Mouse (Mus musculus): ENCODE results near the gene Gm11213. TPM values are rescaled to one million over a fixed set of nuclear protein-coding genes. Genes with fewer than 3 reads are reported as not detected.

Gm11213 gene
- total RNA-seq, 2 experiments from 2014 or later, result not detected

DNA sequence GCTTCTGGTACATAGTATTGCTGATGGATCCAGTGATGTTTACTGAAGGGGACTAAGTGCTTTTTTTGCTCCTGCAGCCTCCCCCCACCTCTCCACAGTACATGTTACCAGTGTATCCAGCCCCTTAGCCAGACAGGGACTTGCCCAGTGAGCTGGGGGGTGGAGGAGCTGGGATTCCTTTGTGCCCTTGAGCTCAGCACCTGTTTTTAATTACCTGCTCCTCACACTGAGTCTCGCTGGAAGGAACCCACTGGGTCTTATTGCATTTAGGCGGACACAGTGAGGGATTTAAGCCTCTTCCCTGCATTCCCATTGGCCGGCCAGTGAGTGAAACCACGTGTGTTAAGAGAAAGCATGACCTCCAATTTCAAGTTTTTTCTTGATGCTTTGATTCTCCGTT is 22.5 kb downstream of the Gm11213 start:
- intact Hi-C loops (cut with DNase I), result no loop called here
- DNase-seq, result no peak

DNA sequence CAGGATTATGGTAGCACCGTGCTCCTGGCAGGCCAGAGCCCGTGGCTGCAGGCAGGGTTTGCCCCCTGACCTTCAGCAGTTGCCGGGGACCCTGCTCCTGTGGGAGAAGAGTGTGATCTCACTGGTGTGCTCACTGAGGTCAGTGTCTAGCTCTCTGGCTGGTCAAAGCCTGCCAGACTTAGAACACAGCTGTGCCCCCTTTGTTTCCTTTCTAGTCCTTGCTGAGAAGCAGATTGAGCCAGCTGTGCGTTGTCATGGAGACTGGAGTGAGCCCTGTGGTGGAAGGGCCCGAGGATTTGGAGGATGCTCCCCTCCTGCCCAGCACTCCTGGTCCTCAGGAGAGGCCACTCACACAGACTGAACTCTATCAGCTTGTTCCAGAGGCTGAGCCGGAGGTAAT is 25.0 kb downstream of the Gm11213 start:
- intact Hi-C loops (cut with DNase I), result no loop called here
- no peak for DNase-seq

DNA sequence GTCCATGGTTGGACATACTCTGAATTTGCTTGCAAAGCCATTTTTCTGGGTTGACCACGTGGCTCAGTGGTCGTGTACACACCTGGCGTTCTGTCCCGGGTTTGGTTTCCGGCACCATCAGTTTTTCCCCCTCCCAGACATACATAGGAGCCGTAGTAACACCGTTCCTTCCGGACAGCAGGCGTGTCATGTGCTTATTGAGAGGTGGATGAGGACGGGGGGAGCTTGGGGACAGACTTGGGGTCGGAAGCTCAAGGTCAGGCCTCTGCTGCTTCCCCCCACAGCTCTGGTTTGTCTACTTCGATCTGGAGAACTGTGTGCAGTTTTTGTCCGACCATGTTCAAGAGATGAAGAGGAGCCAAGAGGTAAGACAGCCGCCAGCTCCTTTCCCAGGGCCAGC is 25.4 kb downstream of the Gm11213 start:
- intact Hi-C loops (cut with DNase I), result no loop called here

DNA sequence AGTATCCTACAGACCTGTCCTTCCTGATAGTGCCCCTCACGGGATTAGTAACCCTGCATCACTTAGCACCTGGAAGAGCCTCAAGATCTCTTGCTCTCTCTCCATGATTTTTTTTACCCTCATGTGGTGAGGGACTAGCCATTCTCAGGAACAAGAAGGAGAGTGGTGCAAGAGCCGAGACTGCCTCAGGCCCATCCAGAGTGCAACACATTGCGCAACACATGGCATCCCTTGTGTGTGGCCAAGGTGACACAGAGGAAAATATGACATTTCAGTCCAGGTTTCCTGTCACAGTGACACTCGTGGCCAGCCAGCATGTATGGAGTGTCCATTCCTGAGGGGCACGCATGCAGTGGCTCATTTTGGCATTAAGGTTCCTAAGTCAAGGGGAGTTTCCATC is 32.4 kb downstream of the Gm11213 start:
- no peak for DNase-seq
- intact Hi-C loops (cut with DNase I), result no loop called here

More for the DNA sequence above, 25.4 kb downstream of the Gm11213 start:
- DNase-seq, result no peak

DNA sequence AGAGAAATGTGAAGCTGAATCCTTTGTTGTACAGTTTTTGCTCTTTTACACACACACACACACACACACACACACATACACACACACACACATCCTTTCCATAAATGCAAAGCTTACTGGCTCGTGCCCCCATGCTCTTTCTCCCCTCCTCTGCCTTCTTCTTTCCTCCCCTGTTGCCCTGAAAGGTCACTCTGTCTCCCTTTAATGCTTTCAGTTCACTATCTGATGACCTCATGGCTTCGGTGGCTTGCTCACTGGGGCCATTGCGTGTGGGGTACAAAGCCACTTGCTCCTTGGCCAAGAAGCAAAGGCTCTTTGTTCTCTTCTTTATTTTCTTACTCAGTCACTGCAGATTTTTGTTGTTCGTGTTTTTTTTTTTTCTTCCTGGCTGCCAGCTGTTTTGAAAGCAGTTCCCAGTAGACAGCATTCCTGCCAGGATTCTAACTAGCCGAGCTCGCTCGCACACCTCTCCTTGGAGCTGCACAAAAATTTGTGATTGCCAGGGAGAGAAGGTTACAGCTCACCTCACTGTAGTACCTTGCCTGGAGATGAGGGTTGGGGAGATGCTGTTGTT is 34.8 kb downstream of the Gm11213 start:
- intact Hi-C loops (cut with DNase I), result no loop called here
- no peak for DNase-seq

DNA sequence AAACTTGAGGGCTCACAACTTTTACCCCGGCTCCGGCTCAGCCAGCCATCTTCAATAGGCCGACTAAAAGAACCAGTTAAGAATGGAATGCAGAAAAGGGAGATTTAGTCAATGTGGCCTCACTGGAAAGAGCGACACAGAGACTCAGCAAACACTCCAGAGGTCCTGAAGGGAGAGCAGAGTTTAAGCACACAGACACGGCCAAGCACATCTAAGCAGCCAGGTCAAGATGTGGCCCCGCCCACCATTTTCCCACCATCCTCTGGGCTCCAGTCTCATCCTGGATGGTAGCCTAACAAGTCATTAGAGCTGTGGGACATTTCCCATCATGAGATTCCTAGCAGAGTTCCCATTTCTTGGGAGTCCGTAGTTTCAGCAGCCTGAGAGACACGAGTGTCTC is 35.7 kb downstream of the Gm11213 start:
- intact Hi-C loops (cut with DNase I), result no loop called here
- DNase-seq, result no peak

DNA sequence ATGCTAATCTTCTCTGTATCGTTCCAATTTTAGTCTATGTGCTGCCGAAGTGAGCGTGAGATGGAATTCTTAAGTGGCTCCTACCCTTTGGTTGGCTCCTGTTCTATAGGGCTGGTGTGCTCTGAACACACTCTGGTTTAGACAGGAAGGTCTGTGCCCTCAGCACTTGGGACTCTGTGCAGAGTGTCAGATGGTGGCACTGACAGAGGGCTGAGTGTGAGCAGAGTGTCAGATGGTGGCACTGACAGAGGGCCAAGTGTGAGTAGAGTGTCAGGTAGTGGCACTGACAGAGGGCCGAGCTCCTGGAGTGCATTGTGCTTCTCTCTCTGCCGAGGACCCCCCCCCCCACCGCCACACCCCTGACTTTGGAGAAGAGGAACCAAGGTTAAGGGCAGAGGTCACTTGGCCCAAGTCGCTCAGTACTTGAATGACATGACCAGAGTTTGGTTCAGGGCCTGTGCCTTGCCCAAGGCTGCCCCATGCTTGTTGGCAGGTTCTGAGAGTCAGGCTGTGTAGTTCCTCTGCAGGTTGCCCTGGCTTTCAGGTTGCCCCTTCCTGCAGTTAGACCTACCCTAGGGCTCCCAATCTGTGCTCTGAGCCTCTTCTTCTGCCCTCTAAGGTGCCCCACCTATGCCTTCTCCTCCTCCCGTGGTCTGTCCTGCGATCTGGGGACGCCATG is 37.2 kb downstream of the Gm11213 start:
- DNase-seq, result no peak
- intact Hi-C loops (cut with DNase I), result no loop called here

DNA sequence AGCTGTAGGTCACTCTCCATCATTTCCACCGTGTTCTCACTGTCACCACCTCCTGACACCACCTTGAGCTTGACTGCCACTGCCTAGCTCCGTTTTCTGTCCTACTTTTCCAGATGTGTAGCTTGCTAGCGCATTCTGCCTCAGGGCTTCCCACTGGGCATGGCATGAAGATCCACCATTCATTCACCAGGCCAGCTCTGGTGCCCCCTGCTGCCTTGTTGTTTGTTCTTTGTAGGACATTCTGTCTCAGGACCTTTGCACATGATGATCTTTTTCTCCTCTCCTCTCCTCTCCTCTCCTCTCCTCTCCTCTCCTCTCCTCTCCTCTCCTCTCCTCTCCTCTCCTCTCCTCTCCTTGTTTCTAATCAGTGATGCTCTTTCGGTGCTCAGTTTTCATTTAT is 42.3 kb downstream of the Gm11213 start:
- intact Hi-C loops (cut with DNase I), result no loop called here
- no peak for DNase-seq

DNA sequence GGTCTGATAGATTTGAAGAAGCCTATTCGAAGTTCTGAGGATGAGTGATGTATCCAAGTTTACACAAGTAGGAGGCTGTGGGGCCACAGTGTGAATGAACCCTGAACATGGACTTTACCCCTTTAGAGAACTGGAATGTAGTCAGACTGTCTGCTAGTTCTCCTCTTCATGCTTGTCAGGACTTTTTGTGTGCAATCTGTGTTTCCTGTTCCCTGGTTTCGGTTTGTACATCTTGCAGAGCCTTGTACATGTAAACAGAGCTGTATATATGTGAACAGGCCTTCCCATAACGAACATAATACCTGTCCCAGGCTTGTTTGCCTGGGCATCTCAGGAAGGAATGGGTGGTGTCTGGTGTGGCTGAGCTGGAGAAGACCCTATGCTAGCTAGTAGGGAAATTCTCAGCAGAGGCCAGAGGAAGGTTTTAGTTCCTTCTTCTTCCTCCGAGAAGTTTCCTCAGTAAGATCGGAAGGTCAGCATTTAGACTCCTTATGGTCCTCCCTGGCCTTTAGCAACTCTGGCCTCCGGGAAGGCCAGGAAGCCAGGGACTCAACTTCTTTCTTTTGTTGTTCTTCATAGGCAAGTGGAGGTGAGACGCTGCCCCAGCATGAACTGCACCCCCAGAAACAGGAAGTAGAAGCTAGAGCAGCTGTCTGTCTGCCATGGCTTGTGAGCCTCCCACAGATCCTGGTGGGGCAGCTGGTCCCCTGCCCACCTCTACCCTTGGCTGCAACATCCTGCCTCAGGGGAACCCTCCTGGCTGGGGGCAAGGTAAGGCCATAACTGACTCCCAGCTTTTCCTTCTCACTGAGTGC is 43.0 kb downstream of the Gm11213 start:
- intact Hi-C loops (cut with DNase I), result no loop called here
- no peak for DNase-seq

DNA sequence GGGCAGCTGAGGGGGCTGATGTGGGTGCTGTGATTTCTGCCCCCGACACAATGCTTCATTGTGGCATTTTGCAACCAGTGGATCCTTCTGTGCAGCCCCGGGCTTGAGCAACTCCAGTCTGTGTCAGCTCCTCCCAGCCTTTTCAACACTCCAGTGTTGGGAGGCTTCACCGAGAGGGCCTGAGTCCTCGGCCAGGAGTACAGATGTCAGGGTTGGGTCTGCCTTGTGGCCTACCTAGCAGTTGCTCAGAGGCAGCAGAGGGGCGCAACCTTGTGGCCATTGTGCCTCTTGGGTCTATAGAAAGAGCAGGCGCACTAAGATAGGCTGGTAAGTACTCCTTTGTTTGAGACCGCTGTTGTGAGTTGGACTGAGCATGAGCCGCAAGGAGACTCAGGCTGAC is 45.0 kb downstream of the Gm11213 start:
- intact Hi-C loops (cut with DNase I), result no loop called here
- DNase-seq, result peak; percentile 27 to 31

DNA sequence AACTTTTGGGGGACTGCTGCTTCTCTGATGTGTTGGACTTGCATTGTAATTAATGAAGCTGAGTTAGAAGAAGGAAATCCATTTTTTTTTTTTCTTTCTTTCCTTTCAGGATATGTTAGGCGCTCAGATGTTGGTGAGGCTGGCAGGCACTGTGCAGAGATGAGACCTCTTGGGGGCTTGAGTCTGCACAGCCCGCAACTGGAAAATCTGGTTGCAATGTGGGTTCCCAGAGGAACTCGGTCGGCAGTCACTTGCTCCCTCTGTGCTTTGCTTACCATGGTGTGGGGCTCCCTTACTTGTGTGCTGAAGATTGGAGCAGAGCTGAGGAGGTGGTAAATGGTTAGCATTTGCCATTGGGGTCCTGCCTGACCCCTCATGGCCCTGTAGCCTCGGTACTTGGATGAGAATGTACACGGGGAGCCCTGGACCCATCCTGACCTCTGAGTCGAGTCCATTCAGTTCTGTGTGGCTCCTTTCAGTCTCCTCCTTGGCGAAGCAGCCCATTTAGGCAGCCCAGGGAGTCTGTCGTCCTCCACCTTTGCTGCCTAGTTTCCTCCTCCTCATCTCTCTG is 45.8 kb downstream of the Gm11213 start:
- intact Hi-C loops (cut with DNase I), result no loop called here
- DNase-seq, result no peak

DNA sequence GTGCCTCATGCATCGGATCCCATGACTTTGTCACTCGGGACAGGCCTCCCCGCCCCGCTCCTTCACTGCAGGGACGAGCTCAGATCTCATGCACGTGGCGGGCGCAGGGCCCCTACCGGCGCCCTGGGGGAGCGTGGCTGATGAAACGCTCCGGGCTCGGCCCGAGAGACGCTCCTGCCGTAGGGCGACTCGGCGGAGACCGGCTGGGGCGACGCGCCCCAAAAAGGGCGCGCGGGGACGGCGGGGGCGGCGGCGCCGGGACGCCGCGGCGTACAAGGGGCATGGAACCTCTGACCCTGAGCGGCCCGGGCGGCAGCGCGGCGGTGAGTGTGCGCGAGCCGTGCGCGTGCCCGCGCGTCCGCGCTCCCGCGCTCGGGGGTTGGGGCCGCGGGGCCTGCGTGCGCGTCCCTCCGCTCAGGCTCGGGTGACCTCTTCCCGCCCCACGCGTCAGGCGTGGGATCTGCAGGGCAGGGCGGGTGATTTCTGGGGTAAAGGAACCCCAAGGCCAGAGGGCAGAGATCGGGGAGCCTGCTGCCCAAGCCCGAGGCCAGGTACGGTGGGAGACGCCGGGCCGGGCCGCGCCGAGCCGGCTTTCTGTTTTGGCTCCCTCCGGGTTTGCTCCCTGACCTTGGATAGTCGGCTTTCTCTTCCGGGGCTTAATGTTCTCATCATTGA is 46.5 kb downstream of the Gm11213 start, which contains the start of gene Tmem268:
Tmem268 (plus strand) TSS at position 375 of the 675 bp plus-strand sequence.
- intact Hi-C loops (cut with DNase I), result no loop called here

DNA sequence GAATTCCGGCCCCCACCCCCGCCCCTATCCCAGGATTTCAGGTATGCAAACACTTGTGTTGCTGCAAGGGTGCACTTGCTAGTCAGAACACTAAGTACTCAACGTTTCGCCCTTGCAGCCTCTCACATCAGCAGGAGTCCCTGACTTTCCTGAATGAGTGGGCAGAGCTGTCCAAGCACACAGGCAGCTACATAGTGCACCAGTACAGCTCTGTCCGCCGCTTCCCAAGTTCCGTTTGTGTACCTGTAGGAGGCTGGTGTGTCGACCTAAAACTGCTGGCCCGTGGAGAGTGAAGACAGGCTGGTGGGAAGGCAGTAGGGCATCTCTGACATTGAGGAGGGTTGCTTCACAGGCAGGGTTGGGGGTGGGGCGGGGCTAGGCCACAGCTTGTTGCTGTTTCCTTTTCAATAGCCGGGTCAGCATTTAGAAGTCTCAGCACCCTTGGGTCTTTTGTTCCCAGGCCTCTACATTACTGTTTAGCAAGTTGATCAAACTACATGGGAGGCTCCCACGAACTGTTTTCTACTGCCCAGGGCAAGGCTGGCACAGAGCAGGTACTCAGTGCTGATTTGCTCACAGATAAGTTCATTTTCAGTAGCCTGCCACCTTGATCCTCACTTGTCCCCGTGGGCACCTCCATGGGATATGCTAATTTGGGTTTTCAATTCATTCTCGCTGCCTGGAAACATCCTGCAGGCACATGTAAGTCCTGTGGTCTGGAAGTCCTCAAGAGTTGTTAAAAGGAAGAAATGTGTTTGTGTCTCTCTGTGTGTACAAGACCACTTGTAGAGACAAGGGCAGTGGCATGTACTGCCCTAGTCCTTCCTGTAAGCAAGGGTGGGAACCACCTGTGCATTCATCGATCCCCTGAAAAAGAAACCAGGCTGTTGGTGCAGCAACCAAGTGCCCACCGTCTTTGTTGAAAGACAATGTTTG is 47.7 kb downstream of the Gm11213 start:
- DNase-seq, result peak in 1 of 2 experiments; percentile 12
- intact Hi-C loops (cut with DNase I), result no loop called here

More for the DNA sequence above, 46.5 kb downstream of the Gm11213 start, which contains the start of gene Tmem268:
- DNase-seq, result peak; percentile 87 to 88

DNA sequence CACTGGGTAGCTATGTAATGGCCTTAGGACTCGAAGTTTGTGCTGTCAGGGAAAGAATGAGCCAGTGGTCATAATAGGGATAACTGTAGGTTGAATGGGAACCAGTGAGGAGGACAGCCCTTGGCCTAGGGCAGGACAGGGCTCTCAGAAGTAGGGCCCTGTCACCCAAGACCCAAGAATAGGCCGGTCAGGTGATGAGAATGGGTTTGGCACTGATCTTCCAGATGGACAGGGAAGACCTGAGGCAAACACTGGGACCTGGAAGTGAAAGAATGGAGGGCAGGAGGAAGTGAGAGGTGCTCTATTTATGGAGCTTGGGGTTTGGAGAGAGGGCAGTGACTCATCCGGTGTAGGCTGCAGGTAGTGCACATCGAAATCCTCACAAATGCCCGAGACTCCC is 48.4 kb downstream of the Gm11213 start:
- intact Hi-C loops (cut with DNase I), result no loop called here

DNA sequence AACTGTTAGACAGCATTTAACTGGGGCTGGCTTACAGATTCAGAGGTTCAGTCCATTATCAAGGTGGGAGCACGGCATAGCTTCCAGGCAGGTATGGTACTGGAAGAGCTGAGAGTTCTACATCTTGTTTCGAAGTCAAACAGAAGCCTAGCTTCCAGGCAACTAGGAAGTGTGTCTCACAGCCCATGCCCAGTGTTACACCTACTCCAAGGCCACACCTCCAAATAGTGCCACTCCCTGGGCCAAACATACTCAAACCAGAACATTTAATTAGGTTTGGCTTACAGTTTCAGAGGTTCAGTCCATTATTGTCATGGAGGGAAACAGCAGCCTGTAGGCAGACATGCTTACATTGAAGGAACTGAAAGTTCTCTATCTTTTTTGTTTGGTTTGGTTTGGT is 50.0 kb downstream of the Gm11213 start:
- intact Hi-C loops (cut with DNase I), result no loop called here

More for the DNA sequence above, 48.4 kb downstream of the Gm11213 start:
- no peak for DNase-seq

DNA sequence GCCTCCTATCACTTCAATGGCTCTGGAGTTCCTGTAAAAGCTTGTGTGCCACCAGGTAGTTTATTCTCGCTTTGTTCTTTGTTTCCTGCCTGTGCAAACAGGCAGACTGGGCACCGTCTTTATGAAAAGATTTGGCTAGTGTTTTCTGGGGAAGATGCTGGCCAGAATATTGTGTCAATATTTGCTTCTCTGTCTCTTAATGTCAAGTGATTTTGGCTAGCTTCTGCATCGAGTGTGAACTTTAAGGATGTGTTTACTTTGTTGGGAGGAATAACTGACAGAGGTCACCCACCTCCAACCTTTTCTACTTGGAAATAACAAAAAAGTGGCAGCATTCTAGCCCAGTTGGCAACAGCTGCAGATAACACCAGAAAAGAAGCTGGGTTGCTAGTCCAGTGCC is 50.4 kb downstream of the Gm11213 start:
- intact Hi-C loops (cut with DNase I), result no loop called here

More for the DNA sequence above, 50.0 kb downstream of the Gm11213 start:
- no peak for DNase-seq

DNA sequence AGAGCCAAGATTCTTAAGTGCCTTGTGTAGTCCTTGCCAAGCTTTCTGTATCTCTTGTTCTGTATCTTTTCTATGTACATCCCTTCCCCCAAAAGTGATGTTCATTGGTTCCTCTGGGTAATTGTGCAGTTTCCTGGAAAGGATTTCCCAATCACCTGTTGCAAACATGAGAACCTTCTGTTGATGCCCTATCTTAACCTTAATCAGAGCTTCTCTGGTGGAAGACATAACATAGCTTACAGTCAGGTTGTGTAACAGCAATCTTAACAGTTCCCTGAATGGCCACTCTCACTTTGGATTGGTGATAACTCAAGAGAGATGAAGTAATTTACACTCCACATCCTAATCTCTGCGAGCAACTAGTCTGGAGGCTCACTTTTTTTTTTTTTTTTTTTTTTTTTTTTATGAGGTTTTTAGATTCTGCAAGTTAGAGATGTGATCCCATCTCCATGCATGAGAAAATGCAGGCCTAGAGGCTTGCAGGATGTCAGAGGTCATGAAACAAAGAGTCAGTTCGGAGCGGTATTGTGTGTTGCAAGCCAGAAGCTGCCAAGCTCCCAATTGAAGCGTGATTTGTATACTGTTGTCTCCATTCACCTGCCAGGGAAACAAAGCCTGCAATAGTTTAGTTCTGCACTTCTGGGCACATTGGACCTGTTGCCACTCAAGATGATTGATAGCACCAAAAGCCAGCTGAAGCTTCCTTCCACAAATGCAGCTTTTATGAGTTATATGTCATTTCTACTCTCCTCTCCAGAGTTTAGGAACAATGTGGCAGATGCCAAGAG is 51.1 kb downstream of the Gm11213 start:
- intact Hi-C loops (cut with DNase I), result no loop called here
- DNase-seq, result no peak

More for the DNA sequence above, 50.4 kb downstream of the Gm11213 start:
- DNase-seq, result no peak

DNA sequence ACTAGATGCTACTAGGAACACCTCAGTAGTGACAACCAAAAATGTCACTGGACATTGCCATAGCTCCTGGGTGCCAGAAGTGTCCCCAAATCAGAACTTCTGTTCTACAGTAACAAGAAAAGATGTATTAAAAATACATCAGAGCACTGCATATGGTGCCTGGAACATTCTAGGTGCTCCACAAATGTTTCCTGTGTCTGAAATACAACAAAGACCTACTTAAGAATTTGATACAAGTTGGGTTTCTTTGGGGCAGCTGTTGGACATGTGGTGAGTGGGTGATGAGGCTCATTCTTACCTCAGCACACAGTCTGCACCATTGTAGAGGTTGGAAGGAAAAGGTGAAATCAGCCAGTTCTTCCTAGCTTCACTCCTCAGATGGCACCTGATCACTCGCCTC is 52.2 kb downstream of the Gm11213 start:
- DNase-seq, result no peak
- intact Hi-C loops (cut with DNase I), result no loop called here

DNA sequence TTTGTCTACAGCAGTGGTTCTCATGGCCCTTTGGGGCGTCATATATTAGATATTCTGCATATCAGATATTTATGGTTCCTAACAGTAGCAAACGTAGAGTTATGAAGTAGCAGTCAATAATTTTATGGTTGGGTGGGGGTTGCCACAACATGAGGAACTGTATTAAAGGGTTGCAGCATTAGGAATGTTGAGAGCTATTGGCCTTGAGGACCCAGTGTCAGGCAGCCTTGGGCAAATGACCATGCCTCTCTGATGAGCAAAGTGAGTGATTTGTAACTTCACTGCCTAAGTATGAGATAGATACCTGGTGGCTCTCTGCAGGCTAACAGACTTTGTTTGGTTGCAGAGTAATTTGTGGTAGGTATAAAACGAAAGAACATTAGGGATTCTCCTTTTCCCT is 54.2 kb downstream of the Gm11213 start:
- intact Hi-C loops (cut with DNase I), result no loop called here
- no peak for DNase-seq
